Mouse (Mus musculus) brown adipose tissue, adult 24 weeks (tissue): ENCODE measurements around the gene Hectd4. TPM values are rescaled to one million over a fixed set of nuclear protein-coding genes. Genes with fewer than 3 reads are reported as not detected.
A peak's percentile ranks its signal among the peaks of the same experiment; 100 is the strongest.
"Not testable (repeated sequence)": the region's sequence is repeated elsewhere in the genome, so short reads cannot be mapped to it uniquely, and the experiment has no call there.

Experiments
- H3K27ac ChIP-seq: fragments of 200-500 bp; replicated peaks from 2 replicates; pipeline ENCODE4 v1.5.1; 2012; ENCODE audit warnings: low read depth, mild to moderate bottlenecking, low read length
- H3K4me1 ChIP-seq: fragments of 200-500 bp; 2 replicates; pipeline ENCODE4 v1.6.1; 2012; ENCODE audit warnings: low read length, mixed read lengths; ENCODE audit not compliant: control insufficient read depth, insufficient read depth, insufficient read length
- H3K4me3 ChIP-seq: fragments of 200-500 bp; 2 replicates; pipeline ENCODE4 v1.5.1; 2012; ENCODE audit warnings: low read depth, mild to moderate bottlenecking, low read length, moderate library complexity; ENCODE audit not compliant: insufficient read depth
- polyA plus RNA-seq: library from polyadenylated mRNA; stranded (reverse); fragments of >200 nt; gene quantifications from 2 replicates; pipeline ENCODE4 v1.2.4, GENCODE M21; 2012; ENCODE audit not compliant: missing spikeins, insufficient read depth, insufficient read length

Hectd4 gene
- polyA plus RNA-seq, 1 experiment: 6.0 TPM

DNA sequence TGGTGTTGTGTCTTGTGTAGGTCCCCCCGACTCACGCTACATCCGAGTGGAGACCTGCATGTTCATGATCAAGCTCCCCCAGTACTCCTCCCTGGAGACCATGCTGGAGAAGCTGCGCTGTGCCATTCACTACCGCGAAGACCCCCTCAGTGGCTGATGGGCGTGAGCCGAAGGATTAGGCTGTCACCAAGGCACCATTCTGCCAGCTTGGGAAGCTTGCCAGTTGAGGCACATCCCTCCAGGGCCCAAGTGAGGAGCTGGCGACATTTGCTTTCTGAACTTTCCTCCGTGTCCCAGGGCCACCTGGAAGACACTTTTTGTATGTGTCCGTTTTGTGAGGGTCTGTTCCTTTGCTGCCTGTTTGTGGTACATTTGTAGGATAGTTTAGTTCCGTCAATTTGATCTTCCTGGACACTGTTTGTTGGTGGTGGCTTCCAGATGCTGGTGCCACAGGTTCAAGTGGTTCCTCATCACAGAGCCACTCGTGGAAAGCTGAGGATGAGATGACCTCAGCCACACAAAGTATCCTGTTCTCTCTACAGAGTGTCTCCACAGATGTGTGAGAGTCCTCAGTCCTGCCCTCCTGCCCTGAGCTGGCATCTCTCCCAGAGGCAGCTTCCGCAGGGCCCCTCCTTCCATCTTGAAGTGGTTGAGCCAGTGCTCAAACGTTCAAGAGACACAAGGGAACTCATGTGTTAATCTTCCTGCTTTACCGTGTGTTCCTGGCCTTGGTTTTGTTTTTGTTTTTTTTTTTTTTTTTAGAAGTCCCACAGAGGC lies 146.6 kb downstream of the Hectd4 start:
- Histone ChIP-seq H3K4me3 (no peak overlapping the region), H3K4me1 (no peaks in the 10 kb centered on the region), H3K27ac (no peak overlapping the region)

GRCm38 (mm10) chr5:121367255-121367654 lies 147.2 kb downstream of the Hectd4 start:
- H3K4me1 ChIP-seq: no peaks in the 10 kb centered on the region
- H3K4me3 ChIP-seq: no peak overlapping the region
- no peak overlapping the region for H3K27ac ChIP-seq

DNA sequence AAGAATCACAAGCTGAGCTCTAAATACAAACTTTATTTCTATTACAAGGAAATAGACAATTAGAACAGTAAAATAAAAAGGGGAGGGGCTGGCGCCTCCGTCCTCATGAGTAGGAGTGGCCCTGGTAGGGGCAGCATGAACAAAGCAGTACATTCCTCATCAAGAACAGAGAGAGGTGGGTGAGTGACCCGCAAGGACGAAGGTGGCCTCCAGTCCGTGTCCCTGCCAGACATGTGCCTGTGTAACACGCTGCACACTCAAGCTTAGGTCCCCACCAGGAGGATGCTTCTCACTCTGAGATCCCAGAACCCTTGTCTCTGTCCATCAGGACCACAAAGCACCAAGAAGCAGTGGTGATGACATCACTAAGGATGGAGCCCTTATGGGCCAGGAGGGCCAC lies 151.7 kb downstream of the Hectd4 start:
- H3K27ac ChIP-seq: no peak overlapping the region
- H3K4me3 ChIP-seq: no peak overlapping the region
- no peaks in the 10 kb centered on the region for H3K4me1 ChIP-seq

- Histone ChIP-seq H3K4me1 (no peaks in the 10 kb centered on the region), H3K4me3 (no peak overlapping the region), H3K27ac (no peak overlapping the region)
Observed at GRCm38 (mm10) chr5:121374790-121375189, 154.8 kb downstream of the Hectd4 start.

GRCm38 (mm10) chr5:121376972-121377371 lies 157.0 kb downstream of the Hectd4 start:
- not testable (repeated sequence) for H3K4me3 ChIP-seq, H3K27ac ChIP-seq, H3K4me1 ChIP-seq

DNA sequence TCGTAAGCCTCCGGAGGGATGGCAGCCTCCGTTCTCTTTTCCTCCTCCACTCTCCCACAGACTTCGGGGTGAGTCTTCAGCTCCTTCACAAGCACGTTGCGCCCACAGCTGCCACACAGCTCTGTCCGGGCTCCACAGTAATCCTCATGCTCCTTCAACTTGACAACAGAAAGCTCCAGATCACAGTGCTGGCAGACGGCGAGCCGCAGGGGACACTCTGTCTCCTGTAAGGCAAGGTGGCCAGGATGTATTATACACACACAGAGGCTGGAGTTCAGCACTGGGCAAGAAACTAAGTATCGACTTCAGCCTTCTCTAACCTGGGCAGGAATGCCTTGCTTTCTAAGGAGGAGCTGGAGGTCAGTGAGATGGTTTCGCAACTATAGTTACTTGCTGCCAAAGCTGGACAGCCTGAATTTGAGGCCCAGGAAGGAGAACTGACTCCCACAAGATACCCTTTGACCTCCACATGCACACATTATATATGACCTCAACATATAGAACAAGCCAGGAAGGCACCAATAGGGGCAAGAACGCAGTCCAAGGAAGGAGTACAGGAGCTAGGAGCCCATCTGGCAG lies 158.7 kb downstream of the Hectd4 start:
- H3K4me3 ChIP-seq: no peak overlapping the region
- no peak overlapping the region for H3K27ac ChIP-seq
- H3K4me1 ChIP-seq: peaks cover 3% of the 10 kb centered on the region; the same call in 1 of the 2 replicates

GRCm38 (mm10) chr5:121380692-121381091 lies 160.7 kb downstream of the Hectd4 start:
- Histone ChIP-seq H3K4me1 (peaks cover 3% of the 10 kb centered on the region; the same call in 1 of the 2 replicates), H3K4me3 (no peak overlapping the region), H3K27ac (no peak overlapping the region)

DNA sequence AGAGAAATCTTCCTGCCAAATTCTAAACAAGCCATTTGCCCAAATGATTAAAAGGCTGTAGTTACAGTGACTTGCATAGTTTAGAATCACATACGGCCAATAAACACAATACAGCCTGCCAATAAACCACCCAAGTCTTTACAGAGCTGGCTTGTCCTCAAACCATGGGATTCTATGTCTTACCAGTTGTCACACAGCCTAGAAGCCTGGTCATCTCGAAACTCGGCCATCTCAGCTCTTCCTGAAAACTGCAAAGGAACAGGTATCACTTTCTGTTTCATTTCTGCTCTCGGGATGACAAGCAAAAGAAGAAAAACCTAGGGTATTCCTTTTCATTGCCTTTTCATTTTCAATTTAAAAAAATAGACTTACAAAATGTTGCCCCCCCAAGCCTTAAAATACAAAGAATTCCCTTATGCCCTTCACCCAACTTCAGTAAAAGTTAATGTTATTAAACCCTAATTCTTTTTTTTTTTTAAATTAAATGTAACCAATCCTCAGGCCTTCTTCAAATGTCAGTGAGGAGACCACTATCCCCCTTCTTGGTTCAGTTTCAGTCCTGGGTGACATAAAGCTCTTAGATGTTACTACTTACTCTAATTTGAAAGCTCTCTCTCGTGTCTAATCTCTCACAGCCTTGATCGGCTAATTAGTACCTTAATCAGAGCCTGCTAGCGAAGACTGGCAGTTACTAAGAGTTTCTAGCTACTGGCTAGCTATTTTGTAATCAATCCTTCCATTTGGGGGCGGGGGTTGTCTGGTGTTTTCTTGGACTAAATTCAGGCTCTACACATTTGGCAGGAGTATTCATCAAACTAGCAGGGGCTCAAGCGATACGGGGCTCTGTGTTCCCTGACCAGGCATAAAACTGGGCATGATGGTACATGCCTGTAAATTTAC lies 164.1 kb downstream of the Hectd4 start:
- H3K4me1 ChIP-seq: peaks cover 6% of the 10 kb centered on the region
- peak overlapping the region; percentile 90 for H3K27ac ChIP-seq
- peak overlapping the region; percentile 89 for H3K4me3 ChIP-seq

GRCm38 (mm10) chr5:121384757-121385460 lies 164.9 kb downstream of the Hectd4 start:
- H3K4me1 ChIP-seq: peaks cover 6% of the 10 kb centered on the region
- peak overlapping the region; percentile 89 for H3K4me3 ChIP-seq

DNA sequence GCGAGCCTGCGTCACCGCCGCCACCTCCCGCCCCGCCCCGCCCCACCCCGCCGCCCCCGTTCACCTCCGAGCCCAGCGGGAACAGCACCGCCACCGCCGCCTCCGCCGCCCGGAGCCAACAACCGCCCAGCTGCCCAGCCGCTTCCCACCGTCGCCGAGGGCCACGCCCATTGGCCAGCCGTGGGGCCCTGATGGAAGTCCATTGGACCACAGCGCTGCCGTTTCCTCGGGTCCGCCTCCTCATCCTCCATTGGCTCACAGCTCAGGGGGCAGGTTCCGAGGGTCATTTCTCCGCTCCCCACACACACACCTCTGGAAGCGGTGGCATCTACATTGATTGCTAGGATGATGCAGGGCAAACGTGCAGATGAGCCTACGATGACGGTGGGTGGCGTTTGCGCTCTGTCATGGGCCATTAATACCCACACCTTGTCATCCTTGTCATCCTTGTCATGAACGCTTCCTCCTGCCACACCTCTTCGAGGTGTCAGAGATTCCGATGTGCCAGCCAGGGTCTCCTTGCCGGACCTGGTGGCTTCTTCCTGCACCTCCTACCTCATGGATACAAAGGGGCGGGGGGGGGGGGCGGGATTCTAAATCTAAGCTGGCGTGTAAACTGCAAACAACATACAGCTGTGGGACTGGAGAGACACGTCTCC lies 165.6 kb downstream of the Hectd4 start, which contains the start of gene Trafd1:
Gene Trafd1 (minus strand): TSS at position 172 of the 659 bp plus-strand sequence.
- peaks cover 6% of the 10 kb centered on the region for H3K4me1 ChIP-seq
- H3K27ac ChIP-seq: peak within 1 kb of the TSS; percentile 90
- peak within 1 kb of the TSS; percentile 89 for H3K4me3 ChIP-seq

More at GRCm38 (mm10) chr5:121384757-121385460, 164.9 kb downstream of the Hectd4 start:
- H3K27ac ChIP-seq: peak overlapping the region; percentile 90

GRCm38 (mm10) chr5:121386120-121386909 lies 166.3 kb downstream of the Hectd4 start:
- Histone ChIP-seq H3K4me3 (no peak overlapping the region), H3K4me1 (peaks cover 6% of the 10 kb centered on the region), H3K27ac (peak overlapping the region; percentile 69)

DNA sequence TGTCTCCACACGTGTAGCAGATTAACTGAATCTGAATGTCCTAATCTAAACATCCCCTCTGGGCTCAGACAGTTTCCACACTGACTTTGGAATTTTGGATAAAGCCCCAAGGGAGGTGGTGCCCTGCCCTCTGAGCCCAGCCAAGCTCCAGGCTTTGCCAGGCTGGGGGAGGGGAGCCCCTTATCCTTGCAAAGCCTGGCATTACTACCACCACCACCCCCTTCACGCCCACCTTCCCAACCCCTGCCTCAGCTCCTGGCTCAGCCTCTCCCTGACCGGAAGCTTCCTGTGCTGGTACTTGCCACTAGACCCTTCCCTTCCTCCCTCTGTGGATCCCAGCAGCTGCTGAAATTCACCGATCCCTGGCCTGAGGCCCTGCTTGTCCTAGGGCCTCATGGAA lies 167.1 kb downstream of the Hectd4 start:
- Histone ChIP-seq H3K27ac (peak overlapping the region; percentile 69; the same call in 1 of the 2 replicates), H3K4me3 (no peak overlapping the region), H3K4me1 (peaks cover 6% of the 10 kb centered on the region)

GRCm38 (mm10) chr5:121389106-121389505 lies 169.1 kb downstream of the Hectd4 start:
- peak overlapping the region; percentile 65 for H3K27ac ChIP-seq
- H3K4me3 ChIP-seq: no peak overlapping the region
- H3K4me1 ChIP-seq: peaks cover 4% of the 10 kb centered on the region
